Mouse (Mus musculus): ENCODE data around the gene Kcnh6. TPM values are rescaled to one million over a fixed set of nuclear protein-coding genes. Genes with fewer than 3 reads are reported as not detected.

Kcnh6 gene
- polyA plus RNA-seq, 1 experiment from 2014 or later = 0.24 TPM

DNA sequence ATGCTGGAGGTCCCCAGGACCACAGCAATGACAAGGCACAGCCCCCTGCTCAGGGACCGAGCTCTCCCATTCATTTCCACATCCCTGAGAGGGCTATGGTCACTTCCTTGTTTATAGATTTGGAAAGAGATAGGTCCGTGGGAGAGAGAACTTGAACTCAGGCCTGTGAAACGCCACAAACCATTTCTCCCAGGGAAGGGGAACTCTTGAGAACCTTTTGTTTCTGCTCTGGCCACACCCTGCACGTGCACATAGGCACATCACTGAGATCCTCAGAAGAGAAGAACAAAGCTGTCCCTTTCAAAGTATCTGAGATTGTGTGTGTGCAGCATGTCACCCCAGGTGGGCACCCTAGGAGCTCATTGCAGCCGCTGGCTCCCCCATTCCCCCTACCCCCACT, 29.3 kb upstream of the Kcnh6 start:
- Histone ChIP-seq H3K36me3 (no peaks in the 10 kb centered on the region), H3K9ac (no peak overlapping the region), H3K27me3 (no peaks in the 10 kb centered on the region), H3K4me1 (no peaks in the 10 kb centered on the region), H3K4me3 (no peak overlapping the region), H3K9me3 (no peaks in the 10 kb centered on the region), H3K4me2 (no peak overlapping the region), H3K27ac (no peak overlapping the region)
- ATAC-seq (ENCODE audit: insufficient number of reproducible peaks, low FRiP score, low TSS enrichment, low read depth) = no peak
- WGBS = 63% methylated on average over 5 of the region's 5 CpGs

DNA sequence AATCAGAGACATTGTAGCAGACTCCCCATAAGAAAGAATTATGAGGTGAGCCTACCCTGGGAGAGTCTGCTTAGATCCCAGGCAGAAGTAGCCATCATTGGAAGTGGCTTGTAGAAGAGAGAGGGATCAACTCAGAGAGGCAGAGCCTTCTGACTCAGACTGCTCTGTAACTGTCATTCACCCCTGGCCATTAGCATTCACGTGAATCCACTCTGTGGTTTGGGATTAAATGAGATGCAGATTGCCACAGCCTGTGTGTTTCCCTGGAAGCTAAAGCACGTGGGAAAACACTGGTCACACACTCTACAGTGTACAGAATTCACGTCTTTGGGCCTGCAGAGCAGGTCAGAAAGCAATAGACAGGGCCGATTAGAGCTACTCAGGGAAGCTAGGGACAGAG, 23.5 kb upstream of the Kcnh6 start:
- H3K9me3 ChIP-seq = no peaks in the 10 kb centered on the region
- H3K4me2 ChIP-seq = no peak overlapping the region
- ATAC-seq (ENCODE audit: insufficient number of reproducible peaks, low FRiP score, low TSS enrichment, low read depth) = no peak
- no peaks in the 10 kb centered on the region for H3K4me1 ChIP-seq
- H3K27ac ChIP-seq = no peak overlapping the region
- 68% methylated on average over 4 of the region's 4 CpGs for WGBS
- H3K9ac ChIP-seq = no peak overlapping the region
- no peak overlapping the region for H3K4me3 ChIP-seq
- H3K27me3 ChIP-seq = no peaks in the 10 kb centered on the region; the same call in 1 of the 2 replicates
- no peaks in the 10 kb centered on the region for H3K36me3 ChIP-seq

DNA sequence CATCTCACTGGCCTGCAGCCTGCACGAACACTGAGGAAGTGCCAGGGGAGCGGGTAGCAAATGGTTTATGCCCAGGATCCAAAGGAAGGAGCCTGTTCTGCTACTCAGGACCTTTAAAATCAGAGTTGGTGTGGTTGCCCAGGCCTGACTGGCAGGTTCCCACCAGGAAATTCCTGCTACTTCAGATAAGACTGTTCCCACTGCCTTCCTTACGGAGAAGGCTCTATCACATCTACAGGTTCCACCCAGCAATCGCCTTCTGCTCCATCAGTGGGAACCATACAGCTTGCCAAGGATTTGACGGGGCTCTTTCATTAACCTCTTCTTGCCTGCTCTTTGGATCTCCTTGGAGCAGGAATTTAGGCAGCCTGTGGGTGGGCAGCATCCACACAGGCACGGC, 20.5 kb upstream of the Kcnh6 start:
- Histone ChIP-seq H3K4me2 (no peak overlapping the region), H3K9ac (no peak overlapping the region), H3K4me1 (no peaks in the 10 kb centered on the region), H3K9me3 (no peaks in the 10 kb centered on the region), H3K4me3 (no peak overlapping the region), H3K27ac (no peak overlapping the region), H3K27me3 (no peaks in the 10 kb centered on the region; the same call in 1 of the 2 replicates), H3K36me3 (no peaks in the 10 kb centered on the region)
- no peak for ATAC-seq (ENCODE audit: insufficient number of reproducible peaks, low FRiP score, low TSS enrichment, low read depth)
- WGBS = 73% methylated on average over 6 of the region's 6 CpGs

DNA sequence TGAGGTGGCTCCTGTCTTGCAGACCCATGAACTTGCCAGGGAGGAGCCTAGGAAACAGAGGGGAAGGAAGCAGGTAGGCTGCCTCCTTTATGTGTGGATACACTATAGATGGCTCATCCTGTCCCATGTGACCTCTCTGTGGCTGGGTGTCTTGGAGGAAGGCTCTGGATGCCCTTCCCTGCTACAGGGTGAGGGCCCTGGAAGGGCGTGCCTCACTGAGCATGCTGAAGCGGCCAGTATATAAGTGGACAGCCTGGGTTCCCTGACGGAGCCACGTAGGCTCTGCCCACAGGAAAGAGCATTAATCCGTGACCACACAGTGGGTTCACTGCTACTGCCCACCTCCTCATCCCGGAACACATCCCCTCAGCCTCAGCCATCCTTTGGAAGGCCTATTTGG, 18.5 kb upstream of the Kcnh6 start:
- no peak overlapping the region for H3K4me2 ChIP-seq
- no peak overlapping the region for H3K4me3 ChIP-seq
- ATAC-seq (ENCODE audit: insufficient number of reproducible peaks, low FRiP score, low TSS enrichment, low read depth) = no peak
- H3K9ac ChIP-seq = no peak overlapping the region
- no peaks in the 10 kb centered on the region for H3K4me1 ChIP-seq
- WGBS = 80% methylated on average over 6 of the region's 6 CpGs
- no peak overlapping the region for H3K27ac ChIP-seq
- H3K36me3 ChIP-seq = no peaks in the 10 kb centered on the region
- H3K27me3 ChIP-seq = no peaks in the 10 kb centered on the region; the same call in 1 of the 2 replicates
- H3K9me3 ChIP-seq = no peaks in the 10 kb centered on the region

DNA sequence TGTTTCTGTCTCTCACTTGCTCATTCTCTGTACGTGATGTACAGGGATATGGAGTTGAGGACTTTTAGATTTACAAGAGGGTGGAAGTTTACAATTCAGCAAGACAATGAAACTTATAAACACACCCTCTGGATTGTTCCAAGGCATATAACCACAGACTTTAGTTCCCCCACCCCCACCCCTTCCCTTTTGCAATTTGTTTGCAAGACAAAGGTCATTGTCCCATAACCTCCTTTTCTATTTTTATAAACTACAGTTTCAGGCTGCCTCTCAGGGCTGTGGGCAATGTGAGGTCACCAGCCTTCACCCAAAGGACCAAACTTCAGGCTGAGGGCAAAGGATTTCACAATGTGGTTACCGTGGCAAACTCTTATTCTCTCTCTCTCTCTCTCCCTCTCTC, 17.7 kb upstream of the Kcnh6 start:
- WGBS = 64% methylated on average over 2 of the region's 2 CpGs
- H3K9ac ChIP-seq = no peak overlapping the region
- no peak overlapping the region for H3K4me2 ChIP-seq
- no peaks in the 10 kb centered on the region for H3K4me1 ChIP-seq
- ATAC-seq (ENCODE audit: insufficient number of reproducible peaks, low FRiP score, low TSS enrichment, low read depth) = no peak
- no peak overlapping the region for H3K27ac ChIP-seq
- no peaks in the 10 kb centered on the region for H3K9me3 ChIP-seq
- H3K27me3 ChIP-seq = no peaks in the 10 kb centered on the region; the same call in 1 of the 2 replicates
- H3K4me3 ChIP-seq = no peak overlapping the region
- H3K36me3 ChIP-seq = no peaks in the 10 kb centered on the region

DNA sequence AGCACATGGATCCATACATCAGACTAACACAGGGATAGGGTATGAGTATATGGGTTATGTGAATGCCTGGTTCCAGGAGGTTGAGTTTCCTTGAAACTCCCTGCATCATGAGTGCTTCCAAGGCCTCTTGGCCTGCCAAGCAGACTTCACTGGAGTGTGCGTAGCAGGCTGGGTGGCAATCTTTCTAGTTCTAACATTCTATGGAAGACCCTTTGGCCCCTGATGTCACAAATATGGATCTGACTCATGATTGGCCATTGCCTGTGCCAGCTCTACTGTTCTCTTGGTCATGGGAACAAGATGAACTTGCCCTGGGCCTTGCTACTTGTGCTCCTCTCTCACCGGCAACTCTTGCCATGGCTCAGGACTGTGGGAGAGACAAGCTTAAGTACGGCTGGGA, 13.5 kb upstream of the Kcnh6 start, which contains the start of gene Ace3:
Gene Ace3 (plus strand): TSS at position 301 of the 400 bp plus-strand sequence.
- Histone ChIP-seq H3K9ac (no peak within 1 kb of the TSS), H3K4me2 (no peak within 1 kb of the TSS), H3K27me3 (no peaks in the 10 kb centered on the region; the same call in 1 of the 2 replicates), H3K36me3 (no peaks in the 10 kb centered on the region), H3K9me3 (no peaks in the 10 kb centered on the region), H3K4me3 (no peak within 1 kb of the TSS), H3K27ac (no peak within 1 kb of the TSS), H3K4me1 (no peaks in the 10 kb centered on the region)
- no peak for ATAC-seq (ENCODE audit: insufficient number of reproducible peaks, low FRiP score, low TSS enrichment, low read depth)
- 95% methylated on average over 3 of the region's 3 CpGs for WGBS

DNA sequence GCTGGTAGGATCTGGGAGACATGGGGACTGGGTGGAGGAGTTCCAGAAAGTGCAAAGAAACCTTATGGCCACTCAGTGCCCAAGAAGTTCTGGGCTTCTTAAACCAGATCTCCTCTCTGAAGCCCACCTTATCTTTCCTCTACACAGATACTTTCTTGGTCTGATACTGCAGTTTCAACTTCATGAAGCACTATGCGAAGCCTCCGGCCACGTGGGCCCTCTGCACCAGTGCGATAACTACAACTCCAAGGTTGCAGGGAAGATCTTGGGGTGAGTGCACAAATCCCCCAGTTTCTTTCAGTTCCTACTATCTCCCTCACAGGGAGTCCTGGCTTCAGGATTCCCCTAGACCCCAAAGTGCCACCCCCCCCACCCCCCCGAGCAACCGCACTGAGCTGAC, 7.9 kb upstream of the Kcnh6 start:
- Histone ChIP-seq H3K4me2 (no peak overlapping the region), H3K9me3 (no peaks in the 10 kb centered on the region)
- ATAC-seq (ENCODE audit: insufficient number of reproducible peaks, low FRiP score, low TSS enrichment, low read depth) = no peak

DNA sequence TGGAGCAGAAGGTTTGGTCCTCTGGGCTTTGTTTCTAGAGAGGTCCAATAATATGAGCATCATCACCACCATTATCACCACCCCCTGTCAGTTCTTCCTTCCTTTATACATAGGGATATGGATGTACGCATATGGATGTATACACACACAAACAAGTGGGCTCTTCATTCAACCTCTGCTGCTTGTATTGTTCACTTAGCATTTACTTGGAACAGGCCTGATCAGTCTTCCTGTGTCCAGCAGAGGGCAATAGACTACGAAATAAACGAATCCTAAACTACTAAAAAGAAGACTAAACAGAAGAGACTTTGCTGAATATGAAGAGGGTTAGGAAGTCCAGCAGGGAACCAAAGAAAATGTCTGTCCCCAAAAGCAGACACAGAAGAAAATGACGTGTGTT, 6.2 kb upstream of the Kcnh6 start:
- no peak overlapping the region for H3K4me3 ChIP-seq
- WGBS = 50% methylated on average over 4 of the region's 4 CpGs
- no peaks in the 10 kb centered on the region for H3K27me3 ChIP-seq
- no peaks in the 10 kb centered on the region for H3K4me1 ChIP-seq
- no peak overlapping the region for H3K9ac ChIP-seq
- no peaks in the 10 kb centered on the region for H3K36me3 ChIP-seq
- no peak overlapping the region for H3K27ac ChIP-seq
- no peak overlapping the region for H3K4me2 ChIP-seq
- no peak for ATAC-seq (ENCODE audit: insufficient number of reproducible peaks, low FRiP score, low TSS enrichment, low read depth)
- no peaks in the 10 kb centered on the region for H3K9me3 ChIP-seq

More for the DNA sequence above, 7.9 kb upstream of the Kcnh6 start:
- no peaks in the 10 kb centered on the region for H3K36me3 ChIP-seq
- no peak overlapping the region for H3K9ac ChIP-seq
- 89% methylated on average over 6 of the region's 6 CpGs for WGBS
- H3K27ac ChIP-seq = no peak overlapping the region
- H3K27me3 ChIP-seq = no peaks in the 10 kb centered on the region
- H3K4me1 ChIP-seq = no peaks in the 10 kb centered on the region
- no peak overlapping the region for H3K4me3 ChIP-seq

DNA sequence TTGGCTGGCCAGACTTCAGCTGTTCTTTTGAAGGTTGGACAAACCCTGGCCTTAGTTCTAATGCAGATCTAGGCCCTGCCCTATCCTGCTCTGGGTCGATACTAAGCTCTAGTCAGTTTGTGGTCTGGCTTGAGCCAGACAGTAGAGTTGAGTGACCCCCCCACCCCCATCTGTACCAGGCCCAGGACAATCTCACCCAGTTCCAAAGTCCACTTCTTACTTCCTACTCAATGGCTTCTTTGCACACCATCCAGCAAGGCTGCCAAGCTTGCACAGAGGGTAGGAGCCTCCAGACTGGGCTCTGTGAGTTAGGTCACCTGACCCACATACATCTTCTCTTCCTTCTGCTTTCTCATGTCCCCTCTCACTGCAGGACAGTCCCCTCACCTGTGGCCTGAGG, 3.3 kb upstream of the Kcnh6 start:
- Histone ChIP-seq H3K9me3 (no peaks in the 10 kb centered on the region), H3K27me3 (peaks cover 10% of the 10 kb centered on the region; the same call in 1 of the 2 replicates), H3K4me1 (peaks cover 4% of the 10 kb centered on the region), H3K36me3 (no peaks in the 10 kb centered on the region), H3K27ac (no peak overlapping the region), H3K4me2 (no peak overlapping the region), H3K9ac (no peak overlapping the region), H3K4me3 (no peak overlapping the region)
- WGBS = 88% methylated on average over 1 of the region's 1 CpGs
- ATAC-seq (ENCODE audit: insufficient number of reproducible peaks, low FRiP score, low TSS enrichment, low read depth) = no peak

DNA sequence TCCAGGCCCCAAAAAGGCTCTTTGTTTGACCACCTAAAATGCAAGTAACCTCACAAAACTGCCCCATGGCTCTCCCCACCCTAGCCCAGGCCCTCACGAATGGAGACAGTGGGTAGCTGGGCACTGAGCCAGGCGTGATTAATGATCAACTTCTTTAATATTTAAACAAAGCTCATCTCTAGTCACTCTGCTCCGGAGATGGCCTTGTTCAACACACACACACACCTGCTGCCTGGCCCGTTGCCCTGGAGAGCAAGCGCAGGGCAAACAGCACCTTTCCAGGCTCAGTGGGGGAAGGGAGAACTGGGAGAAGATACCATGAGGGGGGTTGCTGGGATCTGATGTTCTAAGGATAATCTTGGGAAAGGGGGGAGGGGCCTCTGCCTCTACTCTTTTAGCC, 2.0 kb upstream of the Kcnh6 start:
- Histone ChIP-seq H3K4me1 (peaks cover 4% of the 10 kb centered on the region), H3K4me3 (no peak overlapping the region), H3K4me2 (no peak overlapping the region), H3K27ac (no peak overlapping the region), H3K27me3 (peaks cover 23% of the 10 kb centered on the region), H3K36me3 (no peaks in the 10 kb centered on the region), H3K9me3 (no peaks in the 10 kb centered on the region), H3K9ac (no peak overlapping the region)
- ATAC-seq (ENCODE audit: insufficient number of reproducible peaks, low FRiP score, low TSS enrichment, low read depth) = no peak
- WGBS = 58% methylated on average over 5 of the region's 5 CpGs

DNA sequence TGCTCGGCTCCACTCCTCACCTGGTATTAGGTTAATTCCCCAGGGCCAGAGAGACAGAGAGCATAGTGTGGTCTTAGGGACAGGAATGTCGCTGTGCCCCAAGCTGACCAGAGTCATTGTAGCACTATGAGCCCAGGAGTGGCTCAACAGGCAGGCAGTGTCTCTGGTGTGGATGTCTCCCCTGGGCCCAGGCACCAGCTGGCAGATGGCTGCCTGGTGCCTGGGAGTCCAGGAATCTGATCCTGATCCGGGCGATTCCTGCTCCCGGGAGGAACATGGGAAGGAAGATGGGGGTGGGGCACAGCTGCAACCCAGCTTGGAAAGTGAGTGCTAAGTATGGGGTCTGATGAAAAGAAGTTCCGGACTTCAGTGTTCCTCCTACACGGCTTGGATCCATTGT, 4.8 kb downstream of the Kcnh6 start:
- H3K4me1 ChIP-seq = peaks cover 12% of the 10 kb centered on the region

DNA sequence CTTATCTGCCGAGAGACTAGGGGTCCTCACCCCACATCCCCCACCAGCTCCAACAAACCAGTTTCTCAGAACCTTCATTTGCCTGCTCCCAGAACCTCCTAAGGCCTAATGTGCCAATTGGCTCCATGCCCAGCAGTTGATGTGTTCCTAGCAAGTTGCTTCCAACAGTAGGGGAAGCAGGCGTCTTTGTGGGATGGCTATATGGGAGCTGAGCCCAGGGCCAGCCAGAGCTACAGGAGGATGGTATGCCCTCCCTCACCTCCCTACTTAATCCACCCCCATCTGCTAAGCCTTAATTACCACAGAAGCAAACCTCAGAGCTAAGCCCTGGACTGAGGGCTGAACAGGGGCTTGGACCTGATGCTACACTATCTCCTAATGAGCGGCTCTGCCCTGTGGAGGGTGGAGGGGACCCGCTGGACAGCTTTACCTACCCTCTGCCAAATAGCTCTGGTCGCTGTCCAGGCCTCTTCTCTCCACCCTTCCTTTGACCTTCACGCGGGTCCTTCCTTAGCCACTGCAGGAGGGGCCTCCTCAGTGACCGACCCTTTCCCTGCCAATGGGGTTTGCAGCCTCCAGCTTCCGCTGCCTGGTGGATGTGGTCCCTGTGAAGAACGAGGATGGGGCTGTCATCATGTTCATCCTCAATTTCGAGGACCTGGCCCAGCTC, 5.8 kb downstream of the Kcnh6 start:
- H3K27me3 ChIP-seq = peaks cover 26% of the 10 kb centered on the region
- H3K36me3 ChIP-seq = no peaks in the 10 kb centered on the region
- ATAC-seq (ENCODE audit: insufficient number of reproducible peaks, low FRiP score, low TSS enrichment, low read depth) = no peak
- no peak overlapping the region for H3K4me2 ChIP-seq
- no peak overlapping the region for H3K9ac ChIP-seq
- H3K27ac ChIP-seq = no peak overlapping the region
- H3K4me3 ChIP-seq = no peak overlapping the region
- H3K4me1 ChIP-seq = peaks cover 8% of the 10 kb centered on the region; the same call in 1 of the 2 replicates
- WGBS = 58% methylated on average over 11 of the region's 11 CpGs
- H3K9me3 ChIP-seq = no peaks in the 10 kb centered on the region

More for the DNA sequence above, 4.8 kb downstream of the Kcnh6 start:
- Histone ChIP-seq H3K9ac (no peak overlapping the region), H3K36me3 (no peaks in the 10 kb centered on the region), H3K27ac (no peak overlapping the region), H3K27me3 (peaks cover 28% of the 10 kb centered on the region), H3K4me3 (no peak overlapping the region), H3K9me3 (no peaks in the 10 kb centered on the region), H3K4me2 (no peak overlapping the region)
- 44% methylated on average over 7 of the region's 7 CpGs for WGBS
- ATAC-seq (ENCODE audit: insufficient number of reproducible peaks, low FRiP score, low TSS enrichment, low read depth) = no peak

DNA sequence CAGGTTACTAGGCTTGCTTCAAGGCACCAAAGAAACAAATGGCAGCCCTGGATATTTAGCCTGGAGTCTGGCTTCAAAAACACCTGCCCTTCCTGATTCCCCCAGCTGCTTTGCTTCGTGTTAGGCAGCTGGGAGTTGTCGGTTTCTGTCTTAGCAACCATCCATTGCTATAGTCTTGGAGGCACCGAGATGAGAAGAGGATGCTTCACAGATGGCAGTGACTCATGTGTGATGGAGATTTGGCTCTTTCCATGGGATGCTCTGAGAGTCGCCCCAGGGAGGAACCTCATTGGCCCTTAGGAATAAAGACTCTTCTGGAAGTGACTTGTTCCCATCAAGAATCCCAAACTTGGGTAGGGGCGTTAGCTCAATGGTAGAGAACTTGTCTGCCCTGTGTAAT, 8.5 kb downstream of the Kcnh6 start:
- Histone ChIP-seq H3K4me2 (no peak overlapping the region), H3K27ac (no peak overlapping the region), H3K9ac (no peak overlapping the region), H3K9me3 (no peaks in the 10 kb centered on the region), H3K4me1 (peaks cover 16% of the 10 kb centered on the region), H3K27me3 (peaks cover 25% of the 10 kb centered on the region), H3K4me3 (no peak overlapping the region), H3K36me3 (no peaks in the 10 kb centered on the region)
- no peak for ATAC-seq (ENCODE audit: insufficient number of reproducible peaks, low FRiP score, low TSS enrichment, low read depth)
- 71% methylated on average over 5 of the region's 5 CpGs for WGBS
